12 mouse cellular contexts compared by ENCODE assay signal in the genomic region with DNA sequence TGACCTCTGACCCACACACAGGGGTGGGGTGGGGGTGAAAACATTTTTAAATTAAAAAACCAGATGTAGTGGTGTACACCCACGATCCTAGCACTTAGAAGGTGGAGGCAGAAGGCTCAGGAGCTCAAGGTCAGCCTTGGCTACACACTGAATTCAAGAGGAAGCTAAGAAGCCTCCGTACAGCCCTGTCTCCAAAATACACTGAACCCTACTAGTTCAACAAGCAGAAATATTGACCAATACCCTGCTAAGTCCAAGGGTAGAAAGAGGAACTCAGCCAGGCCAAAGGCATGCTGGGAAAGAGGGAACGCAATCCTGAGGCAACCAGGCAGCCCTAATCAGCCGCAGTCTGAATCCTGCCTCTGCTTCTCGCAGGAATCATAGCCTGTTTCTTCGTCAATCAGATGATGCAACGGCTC. TPM values are rescaled to one million over a fixed set of nuclear protein-coding genes. Genes with fewer than 3 reads are reported as not detected.
A peak's percentile ranks its signal among the peaks of the same experiment; 100 is the strongest.
DNase-seq lines count a peak whose midpoint lies in the region; ATAC-seq and TF ChIP-seq lines count a peak whose summit lies in the region.
"Had no signal": no experiment of that assay in that cellular context is flagged by ENCODE, and none has a peak within 500 bp of the region (broad histone marks: within the 10 kb centered on the region; RNA-seq: fewer than 3 reads in every experiment).

No protein-coding gene starts in this region.

- H3K9ac ChIP-seq in liver, embryonic 14.5 days (replicated peaks) = peak overlapping the region; percentile 76
- H3K9ac ChIP-seq in stomach, postnatal 0 days (ENCODE audit: low read length) = no peak overlapping the region
- H3K9ac ChIP-seq: limb, embryonic 15.5 days; neural tube, embryonic 15.5 days had no signal

- H3K4me3 ChIP-seq in spleen, adult 2 months (ENCODE audit: extremely low read depth, insufficient read depth, insufficient read length) = no peak overlapping the region
- H3K4me3 ChIP-seq in liver, embryonic 14.5 days (ENCODE audit: insufficient read depth in 1 of 2, low read depth in 2 of 2, low read length in 2 of 2) = peak overlapping the region; percentile 21 to 27; a peak in 3 of 4 replicates
- no peak overlapping the region for H3K4me3 ChIP-seq in stomach, postnatal 0 days (ENCODE audit: low read depth, low read length)
- H3K4me3 ChIP-seq: limb, embryonic 15.5 days; neural tube, embryonic 15.5 days had no signal

- WGBS in spleen, adult 2 months = 54% methylated on average over 7 of the region's 7 CpGs
- WGBS in liver, embryonic 14.5 days (ENCODE audit: insufficient replicate concordance) = 6% methylated on average over 7 of the region's 7 CpGs
- WGBS in stomach, postnatal 0 days = 58% methylated on average over 7 of the region's 7 CpGs

- TF ChIP-seq EP300 in liver, embryonic 14.5 days (IDR thresholded peaks at IDR 0.05; ENCODE audit: low read depth) = peak; percentile 20; the same call in 1 of the 2 replicates
- no peak for TF ChIP-seq EP300 in stomach, postnatal 0 days (optimal IDR thresholded peaks at IDR 0.05)

- peaks cover 5% of the 10 kb centered on the region; the same call in 1 of the 2 replicates for H3K4me1 ChIP-seq in spleen, adult 2 months (ENCODE audit: control insufficient read depth, insufficient read depth, insufficient read length)
- H3K4me1 ChIP-seq in liver, embryonic 14.5 days (replicated peaks; ENCODE audit: control insufficient read depth in 2 of 2, insufficient read depth in 2 of 2, low read length in 1 of 2) = peaks cover 34 to 44% of the 10 kb centered on the region in 2 experiments
- H3K4me1 ChIP-seq in stomach, postnatal 0 days (replicated peaks; ENCODE audit: control insufficient read depth, insufficient read depth) = no peaks in the 10 kb centered on the region

- no peak for TF ChIP-seq CTCF in spleen, adult 2 months (IDR thresholded peaks at IDR 0.05; ENCODE audit: extremely low read depth, insufficient read depth, insufficient read length, insufficient replicate concordance)
- TF ChIP-seq CTCF in liver, embryonic 14.5 days (IDR thresholded peaks at IDR 0.05; ENCODE audit: low read depth) = no peak
- no peak for TF ChIP-seq CTCF in stomach, postnatal 0 days (IDR thresholded peaks at IDR 0.05; ENCODE audit: low read depth)

- no peaks in the 10 kb centered on the region for H3K36me3 ChIP-seq in spleen, adult 2 months (ENCODE audit: control insufficient read depth, insufficient read depth, low read length)
- H3K36me3 ChIP-seq in liver, embryonic 14.5 days (replicated peaks; ENCODE audit: control insufficient read depth, insufficient read depth, low read depth) = no peaks in the 10 kb centered on the region
- no peaks in the 10 kb centered on the region for H3K36me3 ChIP-seq in stomach, postnatal 0 days (ENCODE audit: control insufficient read depth, insufficient read depth, low read length)
- H3K36me3 ChIP-seq: limb, embryonic 15.5 days; neural tube, embryonic 15.5 days had no signal

- peak; percentile 36 to 43 for DNase-seq in adrenal gland, postnatal 36 days
- no peak for DNase-seq in adrenal gland, postnatal 25 days
- DNase-seq in spleen, adult 2 months (ENCODE audit: low read depth in 1 of 2, low spot score in 2 of 2) = no peak
- no peak for DNase-seq in spleen, postnatal 36 days (ENCODE audit: low spot score in 2 of 2)
- no peak for DNase-seq in liver, embryonic 14.5 days (ENCODE audit: low read depth in 3 of 3, low spot score in 3 of 3)
- DNase-seq in stomach, postnatal 0 days (ENCODE audit: low spot score) = peak; percentile 47
- no peak for DNase-seq in kidney, postnatal 10 days
- DNase-seq in thymus, postnatal 10 days (ENCODE audit: low spot score in 2 of 2) = no peak
- DNase-seq: B cell, adult 2 months; kidney, adult 11 months had no signal

- H3K27ac ChIP-seq in spleen, adult 2 months (ENCODE audit: insufficient read depth, low read length) = 0 out of 2 replicates have a peak overlapping the region, but pooled peaks have one; percentile 24
- peak overlapping the region; percentile 100 for H3K27ac ChIP-seq in liver, embryonic 14.5 days
- H3K27ac ChIP-seq in stomach, postnatal 0 days (replicated peaks) = no peak overlapping the region
- H3K27ac ChIP-seq: limb, embryonic 15.5 days; neural tube, embryonic 15.5 days had no signal

- no peaks in the 10 kb centered on the region for H3K9me3 ChIP-seq in liver, embryonic 14.5 days (ENCODE audit: control insufficient read depth, low read length)
- no peaks in the 10 kb centered on the region for H3K9me3 ChIP-seq in stomach, postnatal 0 days (ENCODE audit: control insufficient read depth, low read length)
- H3K9me3 ChIP-seq: limb, embryonic 15.5 days; neural tube, embryonic 15.5 days had no signal

- ATAC-seq in liver, embryonic 14.5 days (ENCODE audit: insufficient read depth) = no peak
- no peak for ATAC-seq in stomach, postnatal 0 days (ENCODE audit: low FRiP score, low TSS enrichment)

- no peaks in the 10 kb centered on the region; the same call in 1 of the 2 replicates for H3K27me3 ChIP-seq in spleen, adult 2 months (ENCODE audit: control insufficient read depth, insufficient read depth, low read length)
- no peaks in the 10 kb centered on the region for H3K27me3 ChIP-seq in liver, embryonic 14.5 days (ENCODE audit: control insufficient read depth, insufficient read depth, low read length)
- H3K27me3 ChIP-seq in stomach, postnatal 0 days (ENCODE audit: control insufficient read depth, insufficient read depth, low read length) = no peaks in the 10 kb centered on the region
- H3K27me3 ChIP-seq: limb, embryonic 15.5 days; neural tube, embryonic 15.5 days had no signal

- TF ChIP-seq POLR2A in spleen, adult 2 months (IDR thresholded peaks at IDR 0.05; ENCODE audit: low read depth, low read length) = no peak

- peak overlapping the region; percentile 100 for H3K4me2 ChIP-seq in liver, embryonic 14.5 days (ENCODE audit: low read depth)
- no peak overlapping the region for H3K4me2 ChIP-seq in stomach, postnatal 0 days (replicated peaks; ENCODE audit: low read depth)
- H3K4me2 ChIP-seq: limb, embryonic 15.5 days; neural tube, embryonic 15.5 days had no signal

RNA-seq across cellular contexts. Expression of a gene that starts 3.2 kb away (rescaled TPM):
- total RNA-seq in adrenal gland, postnatal 36 days (2021) = 10 to 100 TPM; 45.8 to 63.6 TPM
- 65.5 and 70.8 TPM in 2 replicates for total RNA-seq in adrenal gland, postnatal 25 days (2021)
- 66.5 and 94.1 TPM in 2 replicates for polyA plus RNA-seq in spleen, adult 2 months (2012; rRNA removed)
- 105 and 113 TPM in 2 replicates for polyA plus RNA-seq in liver, embryonic 14.5 days (2012; rRNA removed)
- 153 and 166 TPM in 2 replicates for polyA plus RNA-seq in liver, embryonic 14.5 days (2014; fragmentation: Nextera tagmentation; extraction: Ambion mirVana)
- 24.3 and 26.7 TPM in 2 replicates for polyA plus RNA-seq in stomach, postnatal 0 days (2015; fragmentation: Nextera tagmentation; extraction: Ambion mirVana)

RNA-seq across cellular contexts. Expression of a gene that starts 3.8 kb away (rescaled TPM):
- total RNA-seq in adrenal gland, postnatal 36 days (2021) = under 1 TPM in 1 of 2 experiments, not detected in 1; 0.36 TPM
- total RNA-seq in adrenal gland, postnatal 25 days (2021) = 0.61 TPM in 1 of 2 replicates, not detected in the other
- polyA plus RNA-seq in spleen, adult 2 months (2012; rRNA removed) = 0.11 and 0.19 TPM in 2 replicates
- 0.11 and 0.15 TPM in 2 replicates for polyA plus RNA-seq in liver, embryonic 14.5 days (2012; rRNA removed)
- 0.32 and 0.40 TPM in 2 replicates for polyA plus RNA-seq in liver, embryonic 14.5 days (2014; fragmentation: Nextera tagmentation; extraction: Ambion mirVana)
- 0.12 TPM in 1 of 2 replicates, not detected in the other for polyA plus RNA-seq in stomach, postnatal 0 days (2015; fragmentation: Nextera tagmentation; extraction: Ambion mirVana)
- polyA plus RNA-seq: neural tube, embryonic 15.5 days had no signal

Comparison
In these comparisons a context has a peak if more than half of its experiments do, and no peak if none do; other contexts are left out.
1. DNase-seq: peak in adrenal gland, postnatal 36 days (2 of 2) and stomach, postnatal 0 days (single experiment); none in adrenal gland, postnatal 25 days (single experiment), spleen, adult 2 months (0 of 2), spleen, postnatal 36 days (0 of 2), liver, embryonic 14.5 days (0 of 3), kidney, postnatal 10 days (single experiment) and thymus, postnatal 10 days (0 of 2).
2. H3K4me3 ChIP-seq: peak in liver, embryonic 14.5 days (2 of 2); none in spleen, adult 2 months (single experiment) and stomach, postnatal 0 days (single experiment).